Mouse (Mus musculus): ENCODE results near the gene Arl5c. TPM values are rescaled to one million over a fixed set of nuclear protein-coding genes. Genes with fewer than 3 reads are reported as not detected.

Gene Arl5c
- total RNA-seq (2021): under 1 TPM in 1 of 2 experiments, not detected in 1; 0.26 TPM
- long read RNA-seq, experiment 1: 0 reads
- long read RNA-seq, experiment 2: 0 reads

GRCm38 (mm10) chr11:97995564-97996288, at the start of gene Arl5c:
Arl5c (minus strand) TSS chr11:97996181.
- peak; percentile 36 for DNase-seq (ENCODE audit: low spot score)

- DNase-seq (ENCODE audit: low spot score): no peak
Measured at GRCm38 (mm10) chr11:98045596-98045995, 49.6 kb upstream of the Arl5c start.

- DNase-seq (ENCODE audit: low spot score): no peak
Measured at GRCm38 (mm10) chr11:98044074-98044473, 48.1 kb upstream of the Arl5c start.

GRCm38 (mm10) chr11:98042741-98043140, 46.8 kb upstream of the Arl5c start:
- DNase-seq (ENCODE audit: low spot score): no peak

- DNase-seq (ENCODE audit: low spot score): no peak
Measured at GRCm38 (mm10) chr11:98040975-98041374, 45.0 kb upstream of the Arl5c start.

- DNase-seq (ENCODE audit: low spot score): no peak
Measured at GRCm38 (mm10) chr11:98037871-98038270, 41.9 kb upstream of the Arl5c start.

- DNase-seq (ENCODE audit: low spot score): no peak
Measured at GRCm38 (mm10) chr11:98035977-98036377, 40.0 kb upstream of the Arl5c start.

- no peak for DNase-seq (ENCODE audit: low spot score)
Measured at GRCm38 (mm10) chr11:98034840-98035239, 38.9 kb upstream of the Arl5c start.

GRCm38 (mm10) chr11:98034061-98034460, 38.1 kb upstream of the Arl5c start:
- no peak for DNase-seq (ENCODE audit: low spot score)

- peak; percentile 70 for DNase-seq (ENCODE audit: low spot score)
Measured at GRCm38 (mm10) chr11:98031443-98031770, 35.4 kb upstream of the Arl5c start.

GRCm38 (mm10) chr11:98030701-98031442, 34.9 kb upstream of the Arl5c start:
- DNase-seq (ENCODE audit: low spot score): no peak

- DNase-seq (ENCODE audit: low spot score): no peak
Measured at GRCm38 (mm10) chr11:98027785-98028184, 31.8 kb upstream of the Arl5c start.

GRCm38 (mm10) chr11:98027297-98027688, 31.3 kb upstream of the Arl5c start:
- DNase-seq (ENCODE audit: low spot score): no peak

- DNase-seq (ENCODE audit: low spot score): peak; percentile 94
Measured at GRCm38 (mm10) chr11:98026570-98027296, 30.8 kb upstream of the Arl5c start, which contains the start of gene Rpl19. Rpl19 (plus strand) TSS chr11:98026710.

GRCm38 (mm10) chr11:98026248-98026569, 30.2 kb upstream of the Arl5c start:
- DNase-seq (ENCODE audit: low spot score): no peak

- no peak for DNase-seq (ENCODE audit: low spot score)
Measured at GRCm38 (mm10) chr11:98024516-98024915, 28.5 kb upstream of the Arl5c start.

- peak; percentile 39 for DNase-seq (ENCODE audit: low spot score)
Measured at GRCm38 (mm10) chr11:98022555-98023371, 26.8 kb upstream of the Arl5c start, which contains the start of gene Cacnb1. Cacnb1 (minus strand) TSS chr11:98023034.

- no peak for DNase-seq (ENCODE audit: low spot score)
Measured at GRCm38 (mm10) chr11:98022253-98022554, 26.2 kb upstream of the Arl5c start.

- DNase-seq (ENCODE audit: low spot score): no peak
Measured at GRCm38 (mm10) chr11:98021565-98022252, 25.7 kb upstream of the Arl5c start.

GRCm38 (mm10) chr11:98021118-98021517, 25.1 kb upstream of the Arl5c start:
- no peak for DNase-seq (ENCODE audit: low spot score)

GRCm38 (mm10) chr11:98020710-98021109, 24.7 kb upstream of the Arl5c start:
- DNase-seq (ENCODE audit: low spot score): no peak
